Mouse (Mus musculus): ENCODE measurements around the gene Arhgef28. TPM values are rescaled to one million over a fixed set of nuclear protein-coding genes. Genes with fewer than 3 reads are reported as not detected.

Gene Arhgef28
- polyA plus RNA-seq, 1 experiment from 2014 or later = 9.4 TPM

GRCm38 (mm10) chr13:98004647-98005414 lies 201.4 kb downstream of the Arhgef28 start:
- Histone ChIP-seq H3K36me3 (ENCODE audit: control insufficient read depth, insufficient read depth, low read length) (no peaks in the 10 kb centered on the region), H3K27me3 (replicated peaks; ENCODE audit: control insufficient read depth, insufficient read depth, low read length) (no peaks in the 10 kb centered on the region), H3K4me1 (ENCODE audit: control insufficient read depth, insufficient read depth, low read length) (0 out of 2 replicates have a peak, but pooled peaks cover 2% of the 10 kb centered on the region), H3K4me2 (ENCODE audit: low read depth, low read length) (no peak overlapping the region), H3K4me3 (ENCODE audit: low read depth, low read length) (no peak overlapping the region), H3K9ac (ENCODE audit: low read depth, low read length) (no peak overlapping the region), H3K27ac (replicated peaks; ENCODE audit: low read depth, low read length) (no peak overlapping the region), H3K9me3 (ENCODE audit: control insufficient read depth, low read length) (no peaks in the 10 kb centered on the region)
- ATAC-seq (ENCODE audit: low read depth) = no peak; the same call in 1 of the 2 replicates
- 60% methylated on average over 2 of the region's 2 CpGs for WGBS
- peak; percentile 50 for DNase-seq (ENCODE audit: low spot score)

- no peaks in the 10 kb centered on the region for H3K27me3 ChIP-seq (replicated peaks; ENCODE audit: control insufficient read depth, insufficient read depth, low read length)
- no peaks in the 10 kb centered on the region for H3K9me3 ChIP-seq (ENCODE audit: control insufficient read depth, low read length)
- no peak overlapping the region for H3K4me2 ChIP-seq (ENCODE audit: low read depth, low read length)
- ATAC-seq (ENCODE audit: low read depth) (no peak), DNase-seq (ENCODE audit: low spot score) (no peak)
- H3K27ac ChIP-seq (replicated peaks; ENCODE audit: low read depth, low read length) = no peak overlapping the region
- no peak overlapping the region for H3K9ac ChIP-seq (ENCODE audit: low read depth, low read length)
- H3K36me3 ChIP-seq (ENCODE audit: control insufficient read depth, insufficient read depth, low read length) = no peaks in the 10 kb centered on the region
- no peak overlapping the region for H3K4me3 ChIP-seq (ENCODE audit: low read depth, low read length)
- WGBS = 44% methylated on average over 7 of the region's 7 CpGs
- 0 out of 2 replicates have a peak, but pooled peaks cover 2% of the 10 kb centered on the region for H3K4me1 ChIP-seq (ENCODE audit: control insufficient read depth, insufficient read depth, low read length)
Observed at GRCm38 (mm10) chr13:98003690-98004089, 202.5 kb downstream of the Arhgef28 start.

- no peaks in the 10 kb centered on the region for H3K9me3 ChIP-seq (ENCODE audit: control insufficient read depth, low read length)
- 0 out of 2 replicates have a peak, but pooled peaks cover 2% of the 10 kb centered on the region for H3K4me1 ChIP-seq (ENCODE audit: control insufficient read depth, insufficient read depth, low read length)
- H3K36me3 ChIP-seq (ENCODE audit: control insufficient read depth, insufficient read depth, low read length) = no peaks in the 10 kb centered on the region
- no peak overlapping the region for H3K4me3 ChIP-seq (ENCODE audit: low read depth, low read length)
- no peak overlapping the region for H3K27ac ChIP-seq (replicated peaks; ENCODE audit: low read depth, low read length)
- H3K27me3 ChIP-seq (replicated peaks; ENCODE audit: control insufficient read depth, insufficient read depth, low read length) = no peaks in the 10 kb centered on the region
- WGBS = 80% methylated on average over 5 of the region's 5 CpGs
- ATAC-seq (ENCODE audit: low read depth) (no peak), DNase-seq (ENCODE audit: low spot score) (no peak)
- H3K4me2 ChIP-seq (ENCODE audit: low read depth, low read length) = no peak overlapping the region
- H3K9ac ChIP-seq (ENCODE audit: low read depth, low read length) = no peak overlapping the region
Observed at GRCm38 (mm10) chr13:98002598-98002997, 203.6 kb downstream of the Arhgef28 start.

- WGBS = 33% methylated on average over 2 of the region's 2 CpGs
- Histone ChIP-seq H3K36me3 (ENCODE audit: control insufficient read depth, insufficient read depth, low read length) (no peaks in the 10 kb centered on the region), H3K9ac (ENCODE audit: low read depth, low read length) (no peak overlapping the region), H3K4me3 (ENCODE audit: low read depth, low read length) (no peak overlapping the region), H3K4me1 (ENCODE audit: control insufficient read depth, insufficient read depth, low read length) (0 out of 2 replicates have a peak, but pooled peaks cover 2% of the 10 kb centered on the region), H3K4me2 (ENCODE audit: low read depth, low read length) (no peak overlapping the region), H3K27me3 (replicated peaks; ENCODE audit: control insufficient read depth, insufficient read depth, low read length) (no peaks in the 10 kb centered on the region), H3K9me3 (ENCODE audit: control insufficient read depth, low read length) (no peaks in the 10 kb centered on the region), H3K27ac (replicated peaks; ENCODE audit: low read depth, low read length) (no peak overlapping the region)
- DNase-seq (ENCODE audit: low spot score) (peak; percentile 42), ATAC-seq (ENCODE audit: low read depth) (no peak)
Observed at GRCm38 (mm10) chr13:98002121-98002520, 204.1 kb downstream of the Arhgef28 start.

- Histone ChIP-seq H3K4me2 (ENCODE audit: low read depth, low read length) (no peak overlapping the region), H3K27me3 (replicated peaks; ENCODE audit: control insufficient read depth, insufficient read depth, low read length) (no peaks in the 10 kb centered on the region), H3K4me1 (ENCODE audit: control insufficient read depth, insufficient read depth, low read length) (0 out of 2 replicates have a peak, but pooled peaks cover 2% of the 10 kb centered on the region), H3K9me3 (ENCODE audit: control insufficient read depth, low read length) (no peaks in the 10 kb centered on the region), H3K9ac (ENCODE audit: low read depth, low read length) (no peak overlapping the region), H3K27ac (replicated peaks; ENCODE audit: low read depth, low read length) (no peak overlapping the region), H3K4me3 (ENCODE audit: low read depth, low read length) (no peak overlapping the region), H3K36me3 (ENCODE audit: control insufficient read depth, insufficient read depth, low read length) (no peaks in the 10 kb centered on the region)
- ATAC-seq (ENCODE audit: low read depth) = no peak
- WGBS = 79% methylated on average over 11 of the region's 11 CpGs
- DNase-seq (ENCODE audit: low spot score) = no peak
Observed at GRCm38 (mm10) chr13:98001719-98002118, 204.5 kb downstream of the Arhgef28 start.

- Histone ChIP-seq H3K27me3 (replicated peaks; ENCODE audit: control insufficient read depth, insufficient read depth, low read length) (no peaks in the 10 kb centered on the region), H3K27ac (replicated peaks; ENCODE audit: low read depth, low read length) (no peak overlapping the region), H3K9ac (ENCODE audit: low read depth, low read length) (no peak overlapping the region), H3K4me2 (ENCODE audit: low read depth, low read length) (no peak overlapping the region), H3K9me3 (ENCODE audit: control insufficient read depth, low read length) (no peaks in the 10 kb centered on the region), H3K4me1 (ENCODE audit: control insufficient read depth, insufficient read depth, low read length) (0 out of 2 replicates have a peak, but pooled peaks cover 2% of the 10 kb centered on the region), H3K4me3 (ENCODE audit: low read depth, low read length) (no peak overlapping the region), H3K36me3 (ENCODE audit: control insufficient read depth, insufficient read depth, low read length) (no peaks in the 10 kb centered on the region)
- 82% methylated on average over 9 of the region's 9 CpGs for WGBS
- DNase-seq (ENCODE audit: low spot score) = no peak
- ATAC-seq (ENCODE audit: low read depth) = no peak
Observed at GRCm38 (mm10) chr13:98000841-98001240, 205.4 kb downstream of the Arhgef28 start.

GRCm38 (mm10) chr13:97999130-97999529 lies 207.1 kb downstream of the Arhgef28 start:
- Histone ChIP-seq H3K9ac (ENCODE audit: low read depth, low read length) (no peak overlapping the region), H3K27me3 (replicated peaks; ENCODE audit: control insufficient read depth, insufficient read depth, low read length) (no peaks in the 10 kb centered on the region), H3K9me3 (ENCODE audit: control insufficient read depth, low read length) (no peaks in the 10 kb centered on the region), H3K4me2 (ENCODE audit: low read depth, low read length) (no peak overlapping the region), H3K4me3 (ENCODE audit: low read depth, low read length) (no peak overlapping the region), H3K4me1 (ENCODE audit: control insufficient read depth, insufficient read depth, low read length) (no peaks in the 10 kb centered on the region), H3K36me3 (ENCODE audit: control insufficient read depth, insufficient read depth, low read length) (no peaks in the 10 kb centered on the region), H3K27ac (replicated peaks; ENCODE audit: low read depth, low read length) (no peak overlapping the region)
- WGBS = 88% methylated on average over 8 of the region's 8 CpGs
- DNase-seq (ENCODE audit: low spot score) (no peak), ATAC-seq (ENCODE audit: low read depth) (no peak)

GRCm38 (mm10) chr13:97998570-97998969 lies 207.7 kb downstream of the Arhgef28 start:
- no peak overlapping the region for H3K27ac ChIP-seq (replicated peaks; ENCODE audit: low read depth, low read length)
- no peak overlapping the region for H3K4me3 ChIP-seq (ENCODE audit: low read depth, low read length)
- H3K4me2 ChIP-seq (ENCODE audit: low read depth, low read length) = no peak overlapping the region
- DNase-seq (ENCODE audit: low spot score) (no peak), ATAC-seq (ENCODE audit: low read depth) (no peak)
- 58% methylated on average over 8 of the region's 8 CpGs for WGBS
- no peaks in the 10 kb centered on the region for H3K4me1 ChIP-seq (ENCODE audit: control insufficient read depth, insufficient read depth, low read length)
- H3K9me3 ChIP-seq (ENCODE audit: control insufficient read depth, low read length) = no peaks in the 10 kb centered on the region
- H3K9ac ChIP-seq (ENCODE audit: low read depth, low read length) = no peak overlapping the region
- no peaks in the 10 kb centered on the region for H3K27me3 ChIP-seq (replicated peaks; ENCODE audit: control insufficient read depth, insufficient read depth, low read length)
- H3K36me3 ChIP-seq (ENCODE audit: control insufficient read depth, insufficient read depth, low read length) = no peaks in the 10 kb centered on the region

GRCm38 (mm10) chr13:97990939-97991338 lies 215.3 kb downstream of the Arhgef28 start:
- no peaks in the 10 kb centered on the region for H3K4me1 ChIP-seq (ENCODE audit: control insufficient read depth, insufficient read depth, low read length)
- no peak overlapping the region for H3K9ac ChIP-seq (ENCODE audit: low read depth, low read length)
- 58% methylated on average over 8 of the region's 8 CpGs for WGBS
- no peaks in the 10 kb centered on the region for H3K9me3 ChIP-seq (ENCODE audit: control insufficient read depth, low read length)
- H3K4me2 ChIP-seq (ENCODE audit: low read depth, low read length) = no peak overlapping the region
- H3K36me3 ChIP-seq (ENCODE audit: control insufficient read depth, insufficient read depth, low read length) = no peaks in the 10 kb centered on the region
- H3K27ac ChIP-seq (replicated peaks; ENCODE audit: low read depth, low read length) = no peak overlapping the region
- DNase-seq (ENCODE audit: low spot score) (no peak), ATAC-seq (ENCODE audit: low read depth) (no peak)
- H3K27me3 ChIP-seq (replicated peaks; ENCODE audit: control insufficient read depth, insufficient read depth, low read length) = no peaks in the 10 kb centered on the region
- no peak overlapping the region for H3K4me3 ChIP-seq (ENCODE audit: low read depth, low read length)

All from embryonic facial prominence, embryonic 14.5 days (tissue).